ENCODE assay signal across 24 mouse cellular contexts in the genomic region with DNA sequence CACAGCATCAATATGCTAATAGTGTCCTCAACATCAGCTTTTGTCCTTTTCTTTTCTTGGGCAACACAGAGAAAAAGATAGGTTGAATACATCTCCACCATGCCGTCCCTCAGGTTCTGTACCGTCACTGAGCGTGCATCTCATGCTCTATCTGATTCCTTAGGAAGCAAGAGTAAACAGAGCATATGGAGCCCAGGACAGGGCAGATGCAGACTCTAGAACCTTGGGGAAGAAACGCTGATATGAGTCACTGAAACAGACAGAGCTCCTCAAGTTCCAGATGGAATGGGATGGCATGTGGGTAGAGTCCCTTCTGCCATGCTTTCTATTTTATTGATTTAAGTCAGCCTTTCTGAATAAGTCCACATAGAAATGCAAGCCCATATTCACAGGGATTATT.
A peak's percentile ranks its signal among the peaks of the same experiment; 100 is the strongest.
DNase-seq lines count a peak whose midpoint lies in the region; ATAC-seq and TF ChIP-seq lines count a peak whose summit lies in the region.
"Had no signal": no experiment of that assay in that cellular context is flagged by ENCODE, and none has a peak within 500 bp of the region (broad histone marks: within the 10 kb centered on the region; RNA-seq: fewer than 3 reads in every experiment).

No protein-coding gene starts in this region.

- no peak for TF ChIP-seq CTCF in forebrain, postnatal 0 days (IDR thresholded peaks at IDR 0.05; ENCODE audit: low read depth)

- H3K9me3 ChIP-seq in forebrain, embryonic 10.5 days, result no peaks in the 10 kb centered on the region
- no peaks in the 10 kb centered on the region for H3K9me3 ChIP-seq in forebrain, postnatal 0 days (ENCODE audit: low read length)
- H3K9me3 ChIP-seq: embryonic facial prominence, embryonic 15.5 days; forebrain, embryonic 13.5 days; hindbrain, embryonic 13.5 days; intestine, embryonic 15.5 days; kidney, embryonic 15.5 days; limb, embryonic 15.5 days; liver, embryonic 15.5 days; neural tube, embryonic 12.5 days; stomach, embryonic 15.5 days had no signal

- intact Hi-C loops in left cerebral cortex, postnatal 25 days (cut with DNase I), result no loop called here
- intact Hi-C loops in left cerebral cortex, postnatal 10 days (cut with DNase I), result no loop called here

- no peak overlapping the region for H3K9ac ChIP-seq in forebrain, postnatal 0 days
- H3K9ac ChIP-seq: embryonic facial prominence, embryonic 15.5 days; forebrain, embryonic 13.5 days; hindbrain, embryonic 13.5 days; intestine, embryonic 15.5 days; kidney, embryonic 15.5 days; limb, embryonic 15.5 days; liver, embryonic 15.5 days; neural tube, embryonic 12.5 days; stomach, embryonic 15.5 days had no signal

- no peaks in the 10 kb centered on the region for H3K36me3 ChIP-seq in forebrain, embryonic 10.5 days (replicated peaks)
- no peaks in the 10 kb centered on the region for H3K36me3 ChIP-seq in forebrain, postnatal 0 days (ENCODE audit: insufficient read depth)
- H3K36me3 ChIP-seq: embryonic facial prominence, embryonic 15.5 days; hindbrain, embryonic 13.5 days; intestine, embryonic 15.5 days; kidney, embryonic 15.5 days; limb, embryonic 15.5 days; liver, embryonic 15.5 days; neural tube, embryonic 12.5 days; stomach, embryonic 15.5 days had no signal

- no peaks in the 10 kb centered on the region for H3K27me3 ChIP-seq in forebrain, embryonic 10.5 days (ENCODE audit: poor library complexity, severe bottlenecking)
- no peaks in the 10 kb centered on the region for H3K27me3 ChIP-seq in forebrain, postnatal 0 days (ENCODE audit: insufficient read depth, low read length)
- H3K27me3 ChIP-seq: embryonic facial prominence, embryonic 15.5 days; forebrain, embryonic 13.5 days; hindbrain, embryonic 13.5 days; intestine, embryonic 15.5 days; kidney, embryonic 15.5 days; limb, embryonic 15.5 days; liver, embryonic 15.5 days; neural tube, embryonic 12.5 days; Patski; stomach, embryonic 15.5 days had no signal

- no peak for DNase-seq in forebrain, embryonic 10.5 days (ENCODE audit: extremely low spot score, low spot score)
- DNase-seq in forebrain, postnatal 0 days, result no peak
- DNase-seq in left cerebral cortex, postnatal 25 days (ENCODE audit: low spot score in 2 of 2), result peak; percentile 18 to 76
- no peak for DNase-seq in left cerebral cortex, postnatal 10 days (ENCODE audit: extremely low spot score in 1 of 2, low spot score in 2 of 2)
- peak; percentile 31 to 32 for DNase-seq in right cerebral cortex, adult 2 months (ENCODE audit: low spot score in 2 of 2)
- DNase-seq in right cerebral cortex, postnatal 4 days, result no peak
- peak; percentile 66 for DNase-seq in telencephalon, adult 2 months (ENCODE audit: low read depth, low spot score)
- no peak for DNase-seq in heart, adult 8-10 months (ENCODE audit: low spot score)
- DNase-seq: adrenal gland, postnatal 14 days; cerebellum, adult 11-12 months; cerebellum, postnatal 14 days; heart, postnatal 10 days had no signal

- H3K27ac ChIP-seq in forebrain, embryonic 10.5 days, result peak overlapping the region; percentile 86
- H3K27ac ChIP-seq in forebrain, postnatal 0 days (ENCODE audit: low read depth, low read length), result no peak overlapping the region
- H3K27ac ChIP-seq: embryonic facial prominence, embryonic 15.5 days; forebrain, embryonic 13.5 days; hindbrain, embryonic 13.5 days; intestine, embryonic 15.5 days; kidney, embryonic 15.5 days; limb, embryonic 15.5 days; liver, embryonic 15.5 days; macrophage; neural tube, embryonic 12.5 days; stomach, embryonic 15.5 days had no signal

- peaks cover 53% of the 10 kb centered on the region for H3K4me1 ChIP-seq in forebrain, embryonic 10.5 days
- H3K4me1 ChIP-seq in forebrain, postnatal 0 days (ENCODE audit: insufficient read depth), result no peaks in the 10 kb centered on the region
- H3K4me1 ChIP-seq: intestine, embryonic 15.5 days; stomach, embryonic 15.5 days had no signal

- WGBS in forebrain, embryonic 10.5 days, result 58% methylated on average over 4 of the region's 4 CpGs
- 63% methylated on average over 4 of the region's 4 CpGs for WGBS in forebrain, postnatal 0 days

- H3K4me2 ChIP-seq in forebrain, postnatal 0 days (ENCODE audit: low read depth), result no peak overlapping the region
- H3K4me2 ChIP-seq: embryonic facial prominence, embryonic 15.5 days; forebrain, embryonic 13.5 days; heart, embryonic 11.5 days; hindbrain, embryonic 13.5 days; intestine, embryonic 15.5 days; kidney, embryonic 15.5 days; limb, embryonic 15.5 days; liver, embryonic 15.5 days; stomach, embryonic 15.5 days had no signal

- no peak for ATAC-seq in forebrain, postnatal 0 days
- ATAC-seq: intestine, embryonic 15.5 days; Patski had no signal

- H3K4me3 ChIP-seq in forebrain, embryonic 10.5 days, result no peak overlapping the region
- H3K4me3 ChIP-seq in forebrain, postnatal 0 days (ENCODE audit: low read depth, low read length), result no peak overlapping the region
- H3K4me3 ChIP-seq: embryonic facial prominence, embryonic 15.5 days; forebrain, embryonic 13.5 days; hindbrain, embryonic 13.5 days; intestine, embryonic 15.5 days; kidney, embryonic 15.5 days; limb, embryonic 15.5 days; liver, embryonic 15.5 days; neural tube, embryonic 12.5 days; stomach, embryonic 15.5 days had no signal

Comparison
In these comparisons a context has a peak if more than half of its experiments do, and no peak if none do; other contexts are left out.
1. DNase-seq: peak in left cerebral cortex, postnatal 25 days (2 of 2), right cerebral cortex, adult 2 months (2 of 2) and telencephalon, adult 2 months (single experiment); none in forebrain, embryonic 10.5 days (single experiment), forebrain, postnatal 0 days (single experiment), left cerebral cortex, postnatal 10 days (0 of 2), right cerebral cortex, postnatal 4 days (single experiment) and heart, adult 8-10 months (single experiment).